Comparison of ENCODE assay signal across 10 mouse cellular contexts in the genomic region with DNA sequence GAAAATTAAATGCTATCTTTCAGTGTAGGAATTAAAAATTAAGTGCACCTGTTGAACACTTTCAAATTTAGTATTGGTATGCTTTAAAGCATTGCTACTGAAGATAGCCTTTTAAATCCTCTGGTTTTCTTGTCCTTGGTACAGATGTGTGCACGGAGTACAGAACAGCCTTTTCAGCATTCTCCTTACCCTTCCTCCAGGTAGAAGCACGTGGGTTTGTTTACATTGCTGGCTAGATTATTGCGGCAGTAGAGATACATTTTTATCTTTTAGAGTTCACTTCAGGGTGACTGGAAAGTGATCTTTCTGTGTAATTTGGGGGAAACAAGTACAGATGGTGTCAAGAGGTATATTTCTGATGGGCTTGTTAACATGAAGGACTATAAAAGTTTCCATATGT.
"Had no signal": no experiment of that assay in that cellular context is flagged by ENCODE, and none has a peak within 500 bp of the region (broad histone marks: within the 10 kb centered on the region; RNA-seq: fewer than 3 reads in every experiment).

No protein-coding gene starts in this region.

- H3K4me3 ChIP-seq: midbrain, embryonic 10.5 days; neural tube, embryonic 12.5 days had no signal

- ATAC-seq: lung, postnatal 0 days had no signal

- H3K4me2 ChIP-seq: neural tube, embryonic 12.5 days had no signal

- H3K36me3 ChIP-seq: midbrain, embryonic 10.5 days; neural tube, embryonic 12.5 days had no signal

- H3K27me3 ChIP-seq: neural tube, embryonic 12.5 days had no signal

- DNase-seq: kidney, adult 18-20 months; kidney, postnatal 14 days; left cerebral cortex, postnatal 4 days; lung, adult 2 months; lung, postnatal 36 days; midbrain, embryonic 14.5 days had no signal

- H3K4me1 ChIP-seq: midbrain, embryonic 10.5 days; neural tube, embryonic 12.5 days had no signal

- H3K27ac ChIP-seq: midbrain, embryonic 10.5 days; neural tube, embryonic 12.5 days; stomach, postnatal 0 days had no signal

- H3K9me3 ChIP-seq: midbrain, embryonic 10.5 days; neural tube, embryonic 12.5 days had no signal

- H3K9ac ChIP-seq: neural tube, embryonic 12.5 days had no signal
